ENCODE assay signal across 9 mouse cellular contexts in the genomic region with DNA sequence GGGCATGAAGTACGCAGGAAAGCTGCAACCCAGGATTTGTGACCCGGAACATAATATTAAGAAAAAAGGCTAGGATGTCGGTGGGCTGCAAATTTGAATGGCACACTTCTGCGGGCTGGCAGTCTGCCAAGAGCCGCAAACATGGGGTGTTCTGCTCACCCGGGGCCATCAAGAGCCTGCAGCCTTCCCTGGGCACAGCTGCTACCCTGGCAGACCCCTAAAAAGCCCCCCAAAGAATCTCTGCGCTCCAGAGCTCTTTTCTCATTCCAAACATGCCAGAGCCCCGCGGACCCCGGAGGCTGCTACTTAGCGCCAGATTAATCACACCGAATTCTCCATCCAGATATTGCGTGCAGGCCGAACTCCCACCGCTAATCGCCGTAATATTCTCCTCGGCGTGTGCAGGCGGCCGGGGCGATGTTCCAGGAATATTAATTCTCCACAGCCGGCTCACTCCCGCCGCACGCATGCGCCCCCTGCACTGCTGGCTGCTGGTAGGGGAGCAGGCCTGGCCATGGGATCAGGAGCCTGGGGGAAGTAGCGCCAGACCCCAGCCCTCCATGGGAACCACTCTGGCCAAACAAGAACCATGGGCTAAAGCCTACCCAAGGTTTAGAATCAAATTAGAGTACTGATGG.
A peak's percentile ranks its signal among the peaks of the same experiment; 100 is the strongest.
DNase-seq lines count a peak whose midpoint lies in the region; ATAC-seq and TF ChIP-seq lines count a peak whose summit lies in the region.
"Had no signal": no experiment of that assay in that cellular context is flagged by ENCODE, and none has a peak within 500 bp of the region (broad histone marks: within the 10 kb centered on the region; RNA-seq: fewer than 3 reads in every experiment).

No protein-coding gene starts in this region.

- intact Hi-C loops in heart, postnatal 36 days (cut with DNase I) = no loop called here

- no peaks in the 10 kb centered on the region for H3K36me3 ChIP-seq in heart, embryonic 16.5 days (ENCODE audit: control insufficient read depth, insufficient read depth)
- no peaks in the 10 kb centered on the region for H3K36me3 ChIP-seq in embryonic facial prominence, embryonic 13.5 days
- no peaks in the 10 kb centered on the region for H3K36me3 ChIP-seq in hindbrain, embryonic 15.5 days
- H3K36me3 ChIP-seq in midbrain, embryonic 12.5 days = no peaks in the 10 kb centered on the region
- H3K36me3 ChIP-seq in thymus, adult 2 months (ENCODE audit: control insufficient read depth, insufficient read depth, low read length) = no peaks in the 10 kb centered on the region

- H3K27me3 ChIP-seq in heart, embryonic 16.5 days (ENCODE audit: control insufficient read depth, insufficient read depth, low read length) = peaks cover 23% of the 10 kb centered on the region
- H3K27me3 ChIP-seq in embryonic facial prominence, embryonic 13.5 days = peaks cover 15% of the 10 kb centered on the region
- peaks cover 20% of the 10 kb centered on the region for H3K27me3 ChIP-seq in hindbrain, embryonic 15.5 days
- H3K27me3 ChIP-seq in midbrain, embryonic 12.5 days = peaks cover 70% of the 10 kb centered on the region
- no peaks in the 10 kb centered on the region for H3K27me3 ChIP-seq in thymus, adult 2 months (ENCODE audit: control insufficient read depth, insufficient read depth, low read length)

- H3K4me3 ChIP-seq in heart, embryonic 16.5 days (ENCODE audit: low read length) = no peak overlapping the region
- H3K4me3 ChIP-seq in embryonic facial prominence, embryonic 13.5 days = peak overlapping the region; percentile 12; the same call in 1 of the 2 replicates
- H3K4me3 ChIP-seq in hindbrain, embryonic 15.5 days = peak overlapping the region; percentile 24
- H3K4me3 ChIP-seq in midbrain, embryonic 12.5 days = peak overlapping the region; percentile 7; the same call in 1 of the 2 replicates
- H3K4me3 ChIP-seq in thymus, adult 2 months (ENCODE audit: control insufficient read depth, insufficient read depth, low read length) = no peak overlapping the region
- H3K4me3 ChIP-seq: myocyte had no signal

- no peaks in the 10 kb centered on the region for H3K9me3 ChIP-seq in heart, embryonic 16.5 days (replicated peaks; ENCODE audit: control insufficient read depth, low read length)
- no peaks in the 10 kb centered on the region for H3K9me3 ChIP-seq in embryonic facial prominence, embryonic 13.5 days
- H3K9me3 ChIP-seq in hindbrain, embryonic 15.5 days = no peaks in the 10 kb centered on the region
- no peaks in the 10 kb centered on the region for H3K9me3 ChIP-seq in midbrain, embryonic 12.5 days

- TF ChIP-seq CTCF in thymus, adult 2 months (IDR thresholded peaks at IDR 0.05; ENCODE audit: borderline replicate concordance, control insufficient read depth, extremely low read depth, insufficient read depth, low read length, poor library complexity) = no peak

- H3K4me2 ChIP-seq in heart, embryonic 16.5 days (ENCODE audit: low read depth, low read length) = peak overlapping the region; percentile 33; the same call in 1 of the 2 replicates
- peak overlapping the region; percentile 50 for H3K4me2 ChIP-seq in embryonic facial prominence, embryonic 13.5 days
- peak overlapping the region; percentile 54 for H3K4me2 ChIP-seq in hindbrain, embryonic 15.5 days
- H3K4me2 ChIP-seq in midbrain, embryonic 12.5 days (replicated peaks) = peak overlapping the region; percentile 45

- peaks cover 23% of the 10 kb centered on the region for H3K4me1 ChIP-seq in heart, embryonic 16.5 days (ENCODE audit: control insufficient read depth, insufficient read depth, low read length)
- H3K4me1 ChIP-seq in embryonic facial prominence, embryonic 13.5 days = peaks cover 80% of the 10 kb centered on the region
- H3K4me1 ChIP-seq in hindbrain, embryonic 15.5 days (replicated peaks) = peaks cover 68% of the 10 kb centered on the region
- H3K4me1 ChIP-seq in midbrain, embryonic 12.5 days = peaks cover 73% of the 10 kb centered on the region
- peaks cover 33% of the 10 kb centered on the region for H3K4me1 ChIP-seq in thymus, adult 2 months (replicated peaks; ENCODE audit: control insufficient read depth, insufficient read depth, low read length)

- DNase-seq in heart, postnatal 36 days = no peak
- DNase-seq in thymus, adult 2 months = no peak
- DNase-seq in B cell, adult 2 months = no peak
- DNase-seq in lung, postnatal 4 days = no peak

- no peak overlapping the region for H3K9ac ChIP-seq in heart, embryonic 16.5 days (ENCODE audit: low read length)
- no peak overlapping the region for H3K9ac ChIP-seq in embryonic facial prominence, embryonic 13.5 days
- peak overlapping the region; percentile 9; the same call in 1 of the 2 replicates for H3K9ac ChIP-seq in hindbrain, embryonic 15.5 days
- no peak overlapping the region; the same call in 1 of the 2 replicates for H3K9ac ChIP-seq in midbrain, embryonic 12.5 days (replicated peaks)

- H3K27ac ChIP-seq in heart, embryonic 16.5 days (ENCODE audit: low read length) = no peak overlapping the region
- peak overlapping the region; percentile 71 for H3K27ac ChIP-seq in embryonic facial prominence, embryonic 13.5 days
- H3K27ac ChIP-seq in hindbrain, embryonic 15.5 days (replicated peaks) = peak overlapping the region; percentile 82
- peak overlapping the region; percentile 86 for H3K27ac ChIP-seq in midbrain, embryonic 12.5 days (replicated peaks)
- H3K27ac ChIP-seq in thymus, adult 2 months (ENCODE audit: control insufficient read depth, insufficient read depth, low read length) = no peak overlapping the region

- ATAC-seq in heart, embryonic 16.5 days (replicated peaks; ENCODE audit: extremely low read depth, insufficient read depth, low FRiP score) = no peak
- ATAC-seq in embryonic facial prominence, embryonic 13.5 days (ENCODE audit: insufficient number of reproducible peaks, insufficient read depth, low FRiP score, low TSS enrichment, low read depth) = peak; percentile 20
- peak; percentile 27 for ATAC-seq in hindbrain, embryonic 15.5 days (ENCODE audit: low FRiP score, low read depth)
- ATAC-seq in midbrain, embryonic 12.5 days (ENCODE audit: low FRiP score, low read depth) = peak; percentile 66

- 31% methylated on average over 28 of the region's 28 CpGs for WGBS in heart, embryonic 16.5 days
- 15% methylated on average over 28 of the region's 28 CpGs for WGBS in embryonic facial prominence, embryonic 13.5 days
- 12% methylated on average over 28 of the region's 28 CpGs for WGBS in hindbrain, embryonic 15.5 days
- WGBS in midbrain, embryonic 12.5 days = 26% methylated on average over 28 of the region's 28 CpGs
- 85% methylated on average over 28 of the region's 28 CpGs for WGBS in thymus, adult 2 months

- no peak for TF ChIP-seq POLR2A in thymus, adult 2 months (IDR thresholded peaks at IDR 0.05; ENCODE audit: control insufficient read depth, extremely low read depth, insufficient read depth, low read length, poor library complexity)

Comparison
In these comparisons a context has a peak if more than half of its experiments do, and no peak if none do; other contexts are left out.
1. H3K27ac ChIP-seq: peak in embryonic facial prominence, embryonic 13.5 days (single experiment), hindbrain, embryonic 15.5 days (single experiment) and midbrain, embryonic 12.5 days (single experiment); none in heart, embryonic 16.5 days (single experiment) and thymus, adult 2 months (single experiment).
2. H3K4me3 ChIP-seq: peak in embryonic facial prominence, embryonic 13.5 days (single experiment), hindbrain, embryonic 15.5 days (single experiment) and midbrain, embryonic 12.5 days (single experiment); none in heart, embryonic 16.5 days (single experiment) and thymus, adult 2 months (single experiment).
3. Peak in every context shown above with its lines, with median percentiles within 50 percentile points of each other: H3K4me2 ChIP-seq.